Mouse (Mus musculus): ENCODE measurements around the gene Axdnd1. TPM values are rescaled to one million over a fixed set of nuclear protein-coding genes. Genes with fewer than 3 reads are reported as not detected.
A peak's percentile ranks its signal among the peaks of the same experiment; 100 is the strongest.
"Not testable (repeated sequence)": the region's sequence is repeated elsewhere in the genome, so short reads cannot be mapped to it uniquely, and the experiment has no call there.

Axdnd1 gene
- total RNA-seq, 2 experiments from 2014 or later: 0.41 to 0.86 TPM

- DNase-seq (ENCODE audit: low spot score in 2 of 2): no peak
- intact Hi-C loops (cut with DNase I): loop anchor here (5.0 kb wide), 1 partner anchor 47 kb away; no protein-coding TSS in a partner anchor
These were observed 70.5 kb downstream of the Axdnd1 start for GRCm38 (mm10) chr1:156350441-156350840.

DNA sequence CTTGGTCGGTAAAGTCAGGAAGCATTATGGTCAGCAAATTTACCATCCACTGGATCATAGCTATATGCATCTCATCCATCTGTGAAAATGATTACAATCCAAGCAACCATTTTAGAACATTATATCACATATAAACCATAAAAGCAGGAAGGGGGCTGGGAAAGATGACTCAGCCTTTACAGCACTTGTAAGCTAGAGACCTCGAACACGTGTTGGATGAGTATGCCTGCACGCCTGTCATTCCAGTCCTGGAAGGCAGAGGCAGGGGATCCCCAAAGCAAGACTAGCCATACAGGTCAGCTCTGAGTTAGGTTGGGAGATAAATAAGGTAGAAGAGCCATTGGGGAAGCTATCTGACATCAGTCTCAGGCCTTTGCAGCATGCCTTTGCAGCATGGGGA is 71.9 kb downstream of the Axdnd1 start:
- intact Hi-C loops (cut with DNase I): no loop called here

DNA sequence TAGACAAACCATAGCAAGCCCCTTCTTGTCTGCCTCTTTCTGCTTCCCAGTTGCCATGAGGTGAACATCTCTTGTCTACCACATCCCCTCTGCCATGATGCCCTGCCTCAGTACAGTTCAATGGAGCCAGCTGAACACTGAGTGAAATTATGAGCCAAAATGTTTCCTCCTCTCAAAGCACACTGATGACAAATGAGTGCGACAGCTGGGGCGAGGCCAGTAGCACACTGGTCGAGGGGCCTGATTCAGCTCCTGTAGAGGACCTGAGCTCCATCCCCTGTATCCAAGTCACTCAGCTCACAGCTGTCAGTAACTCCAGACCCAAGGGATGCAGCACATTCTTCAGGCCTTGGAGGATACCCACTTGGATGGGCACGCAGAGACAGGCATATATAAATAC is 75.3 kb downstream of the Axdnd1 start:
- no peak for DNase-seq (ENCODE audit: low spot score in 2 of 2)

More for the DNA sequence above, 71.9 kb downstream of the Axdnd1 start:
- no peak for DNase-seq (ENCODE audit: low spot score in 2 of 2)

DNA sequence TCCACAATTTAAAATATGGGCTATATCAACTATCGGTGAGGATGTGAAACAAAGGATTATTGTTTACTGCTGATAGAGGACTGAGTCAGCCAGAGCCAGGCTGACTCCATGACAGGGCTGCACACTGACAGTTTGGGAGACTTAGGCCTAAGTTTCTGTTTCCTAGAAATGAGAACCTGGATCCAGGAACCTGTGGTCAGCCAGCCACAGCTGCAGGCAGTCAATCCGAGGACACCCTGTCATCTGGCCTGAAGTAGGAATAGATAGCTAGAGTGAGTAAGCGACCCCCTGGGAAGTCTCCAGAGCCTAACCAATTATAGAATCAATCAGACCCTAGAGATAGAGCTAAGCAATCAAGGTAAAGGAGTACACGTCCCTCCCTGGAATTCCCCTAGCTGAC is 76.5 kb downstream of the Axdnd1 start:
- intact Hi-C loops (cut with DNase I): no loop called here
- no peak for DNase-seq (ENCODE audit: low spot score in 2 of 2)

More for the DNA sequence above, 75.3 kb downstream of the Axdnd1 start:
- intact Hi-C loops (cut with DNase I): no loop called here

DNA sequence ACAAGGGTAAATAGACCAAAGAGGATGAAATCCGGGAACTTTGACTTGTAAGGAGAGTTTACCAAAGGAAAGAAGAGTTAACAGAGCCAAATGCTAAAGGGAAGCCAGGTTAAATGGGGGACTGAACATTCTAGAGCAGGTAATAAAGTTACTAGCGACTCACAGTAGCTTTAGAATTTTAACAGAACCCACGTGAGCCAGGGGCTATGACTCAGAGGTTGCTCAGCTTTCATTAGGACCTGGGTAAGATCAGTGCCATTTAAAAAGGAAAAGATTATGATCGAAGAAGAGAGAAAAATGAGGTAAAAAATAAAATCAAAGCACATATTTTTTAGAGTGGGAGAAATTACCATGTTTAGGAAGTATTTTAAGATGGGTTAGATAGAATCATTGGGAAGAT is 80.1 kb downstream of the Axdnd1 start:
- DNase-seq (ENCODE audit: low spot score in 2 of 2): no peak
- intact Hi-C loops (cut with DNase I): no loop called here

DNA sequence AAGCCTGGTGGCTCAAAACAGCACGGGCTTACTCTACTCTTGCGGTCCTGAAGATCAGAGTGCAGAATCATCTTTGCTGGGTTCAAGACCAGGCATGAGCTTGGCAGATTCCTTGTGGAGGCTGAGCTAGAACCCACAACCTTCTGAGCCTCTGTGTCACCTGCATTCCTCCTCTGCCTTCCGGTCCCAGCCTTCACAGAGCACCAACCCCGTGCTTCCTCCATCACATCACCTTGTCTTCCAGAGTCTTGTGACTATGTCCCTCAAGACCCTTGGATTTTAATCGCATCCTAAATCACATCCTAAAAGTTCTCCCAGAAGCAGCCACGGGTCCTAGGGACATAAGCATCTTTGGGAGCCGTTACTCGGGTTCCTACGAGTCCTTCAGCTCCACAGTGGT is 97.8 kb downstream of the Axdnd1 start:
- DNase-seq (ENCODE audit: low spot score in 2 of 2): no peak
- intact Hi-C loops (cut with DNase I): no loop called here

GRCm38 (mm10) chr1:156310630-156311029 is 110.3 kb downstream of the Axdnd1 start, which contains the start of gene Nphs2:
TSS of gene Nphs2 (plus strand) at chr1:156310727.
- no peak for DNase-seq (ENCODE audit: low spot score in 2 of 2)
- intact Hi-C loops (cut with DNase I): no loop called here

DNA sequence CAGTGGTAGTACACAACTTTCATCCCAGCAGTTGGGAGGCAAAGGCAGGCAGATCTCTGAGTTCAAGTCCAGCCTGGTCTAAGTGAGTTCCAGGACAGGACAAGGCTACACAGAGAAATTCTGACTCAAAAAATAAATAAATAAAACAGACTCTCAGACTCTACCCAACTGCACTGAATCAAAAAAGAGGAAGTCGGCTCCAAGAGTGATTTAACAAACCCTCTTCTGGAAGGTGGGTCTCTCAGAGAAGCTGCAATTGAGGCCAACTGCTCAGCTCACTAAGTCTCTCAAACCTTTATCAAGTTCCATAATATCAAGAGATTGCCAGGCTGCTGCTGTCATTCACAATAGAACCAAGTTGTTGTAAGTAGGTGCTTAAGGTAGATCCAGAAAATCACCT is 112.4 kb downstream of the Axdnd1 start:
- DNase-seq (ENCODE audit: low spot score in 2 of 2): no peak
- intact Hi-C loops (cut with DNase I): no loop called here

DNA sequence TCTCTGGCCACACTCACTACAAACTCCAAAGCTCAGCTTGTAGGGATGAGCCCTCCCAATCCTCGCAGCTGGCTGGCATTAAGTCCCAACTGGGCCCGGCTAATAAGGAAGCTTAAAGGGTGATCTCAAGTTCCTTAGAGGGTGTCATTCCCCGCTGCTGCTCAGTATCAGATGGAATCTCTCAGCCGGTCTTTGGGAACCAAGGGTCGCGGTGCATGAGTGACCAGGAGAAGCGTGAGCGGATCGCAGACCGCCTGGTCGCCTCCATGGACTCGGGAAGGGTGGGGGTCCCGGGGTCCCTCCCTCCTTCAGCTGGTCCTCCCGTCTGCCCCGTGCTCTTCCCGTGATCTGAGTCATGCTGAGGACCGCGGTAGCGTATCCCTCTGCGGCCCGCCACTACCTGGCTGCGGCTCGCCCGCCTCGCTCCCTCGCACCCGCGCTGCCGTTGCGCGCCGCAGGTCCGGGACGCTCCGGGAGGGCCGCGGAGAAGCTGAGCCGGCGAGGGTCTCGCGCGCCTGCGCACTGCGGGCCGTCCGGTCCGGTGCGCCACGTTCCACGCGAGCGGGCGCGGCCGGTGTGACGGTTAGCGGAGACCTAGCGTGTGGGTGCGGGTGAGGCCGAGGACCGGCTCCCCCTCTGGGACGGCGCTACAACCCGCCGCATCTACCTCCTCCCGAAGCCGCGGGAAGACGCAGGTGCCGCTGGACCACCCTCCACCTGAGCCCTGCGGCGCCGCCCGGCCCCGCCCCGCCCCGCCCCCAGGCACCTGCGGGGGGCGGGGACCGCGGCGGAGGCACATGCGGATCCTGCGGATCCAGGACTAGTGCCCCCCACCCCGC is 117.8 kb downstream of the Axdnd1 start, which contains the start of gene Tdrd5:
Gene Tdrd5, minus strand, starts transcription at position 754 of the 839 bp plus-strand sequence.
- intact Hi-C loops (cut with DNase I): no loop called here
- DNase-seq (ENCODE audit: low spot score in 2 of 2): peak; percentile 61 to 77

- intact Hi-C loops (cut with DNase I): no loop called here
- DNase-seq (ENCODE audit: low spot score in 2 of 2): no peak
These were observed 130.9 kb downstream of the Axdnd1 start for GRCm38 (mm10) chr1:156290016-156290415.

GRCm38 (mm10) chr1:156289222-156289587 is 131.8 kb downstream of the Axdnd1 start:
- DNase-seq (ENCODE audit: low spot score in 2 of 2); intact Hi-C loops (cut with DNase I): not testable (repeated sequence)

DNA sequence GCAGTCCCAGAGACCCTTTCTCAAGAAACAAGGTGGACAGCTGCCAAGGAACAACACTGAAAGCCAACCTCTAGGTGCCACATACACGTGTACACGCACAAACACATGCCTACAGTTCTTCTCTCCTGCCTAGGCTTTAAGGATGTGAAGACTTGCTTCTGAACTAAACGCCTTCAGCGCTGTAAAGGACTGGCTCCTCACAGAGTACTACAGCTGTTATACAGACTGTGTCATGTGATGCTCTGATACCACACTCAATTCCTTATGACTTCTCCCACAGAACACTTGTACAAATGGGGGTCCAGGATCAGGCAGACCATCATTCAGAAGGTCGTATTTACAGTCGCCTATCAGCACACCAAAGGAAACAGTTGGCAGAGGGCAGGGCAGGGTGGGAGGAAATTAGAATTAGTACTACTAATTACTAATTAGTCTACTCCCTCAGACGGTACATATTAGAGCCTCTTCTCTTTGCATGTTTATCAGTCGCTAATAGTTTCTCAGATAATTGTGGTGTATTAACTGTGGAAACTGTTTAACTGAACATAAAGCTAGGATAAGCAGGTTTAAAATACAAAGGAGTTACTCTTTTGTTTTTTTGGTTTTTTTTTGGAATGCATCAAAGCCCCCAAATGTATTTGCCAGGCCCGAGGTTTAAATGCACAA is 132.3 kb downstream of the Axdnd1 start:
- intact Hi-C loops (cut with DNase I): no loop called here
- no peak for DNase-seq (ENCODE audit: low spot score in 2 of 2)

DNA sequence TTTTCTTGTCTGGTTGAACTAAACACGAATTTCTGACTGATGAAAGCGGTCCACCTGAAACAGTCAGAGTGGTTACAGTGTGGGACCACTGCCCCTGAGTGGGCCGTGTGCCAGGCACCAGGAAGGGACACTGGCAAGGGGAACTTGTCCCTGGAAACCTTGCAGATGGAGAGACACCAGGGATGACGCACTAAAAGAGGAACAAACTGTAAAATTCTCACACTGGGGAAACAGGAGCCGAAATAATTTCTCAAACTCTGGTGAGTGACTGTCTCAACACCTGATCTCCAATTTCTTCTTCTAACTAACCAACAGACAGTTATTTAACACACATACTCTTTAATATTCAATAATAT is 135.4 kb downstream of the Axdnd1 start:
- DNase-seq (ENCODE audit: low spot score in 2 of 2): no peak
- intact Hi-C loops (cut with DNase I): no loop called here

DNA sequence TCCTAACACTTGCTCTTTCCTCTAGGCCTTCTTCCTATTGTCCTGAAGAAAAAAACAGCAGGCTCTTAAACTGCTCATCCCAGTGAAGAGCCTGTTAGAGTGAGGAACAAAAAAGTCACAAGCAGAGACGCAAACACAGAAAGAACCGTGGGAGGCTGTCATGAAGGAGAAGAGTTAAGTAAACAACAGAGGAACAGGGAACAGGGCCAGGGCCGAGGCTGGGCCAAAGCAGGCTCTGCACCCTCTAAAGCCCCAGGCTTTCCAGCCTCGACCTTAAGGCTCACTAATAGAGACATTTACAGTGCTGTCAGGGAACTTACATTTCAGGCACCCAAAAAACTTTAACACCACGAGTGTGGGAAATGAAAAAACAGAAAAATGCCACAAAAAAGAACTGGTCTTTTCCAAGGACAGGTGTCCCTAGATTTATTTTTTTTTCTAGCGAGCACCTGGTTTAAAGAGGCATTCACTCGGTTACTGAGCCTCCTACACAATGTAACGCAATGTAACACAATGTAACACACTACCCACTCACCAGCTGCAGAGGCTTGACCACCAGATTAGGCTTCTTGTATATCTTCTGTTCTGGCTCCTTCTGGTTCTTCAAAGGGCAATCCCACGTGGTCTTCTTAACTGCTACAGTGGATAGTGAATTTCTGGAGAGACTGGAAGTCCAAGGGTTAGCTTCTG is 136.0 kb downstream of the Axdnd1 start:
- peak; percentile 29 to 30 for DNase-seq (ENCODE audit: low spot score in 2 of 2)
- intact Hi-C loops (cut with DNase I): no loop called here

DNA sequence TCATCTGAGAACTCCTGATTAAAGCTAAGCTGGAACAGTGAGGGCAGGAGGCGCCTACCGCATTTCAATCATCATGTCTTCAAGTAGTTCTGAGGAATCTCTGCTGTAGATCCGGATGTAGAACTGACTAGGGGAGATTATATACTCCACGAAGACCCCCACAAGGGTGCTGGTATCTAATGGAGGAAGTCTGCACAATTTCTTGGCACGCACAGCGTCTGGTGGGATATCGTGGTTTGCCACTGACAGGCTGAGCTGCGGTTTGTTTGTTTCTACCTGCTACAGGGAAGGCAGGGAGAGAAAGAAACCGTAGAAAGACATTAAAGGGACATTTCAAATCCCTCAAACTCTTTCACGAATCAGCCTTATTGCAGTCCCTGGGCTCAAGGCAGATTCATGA is 136.8 kb downstream of the Axdnd1 start:
- DNase-seq (ENCODE audit: low spot score in 2 of 2): no peak
- intact Hi-C loops (cut with DNase I): no loop called here

DNA sequence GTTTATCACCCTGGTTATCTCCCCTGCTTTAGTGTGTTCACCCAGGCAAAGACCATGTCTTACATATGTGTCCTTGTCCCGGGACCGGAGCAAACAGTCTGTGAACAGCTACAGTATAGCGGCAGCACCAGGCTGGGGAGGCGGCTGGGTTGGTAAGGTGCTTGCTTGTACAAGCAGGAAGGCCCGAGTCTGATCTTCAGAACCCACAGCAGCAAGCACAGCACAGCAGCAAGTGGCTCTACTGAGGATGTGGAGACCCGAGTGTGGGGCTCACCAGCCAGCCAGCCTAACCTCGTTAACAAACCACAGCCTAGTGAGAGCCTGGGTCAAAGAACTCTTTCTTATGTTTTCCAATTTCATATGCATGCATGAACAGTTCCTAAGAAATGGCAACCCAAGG is 140.8 kb downstream of the Axdnd1 start:
- intact Hi-C loops (cut with DNase I): no loop called here
- no peak for DNase-seq (ENCODE audit: low spot score in 2 of 2)

DNA sequence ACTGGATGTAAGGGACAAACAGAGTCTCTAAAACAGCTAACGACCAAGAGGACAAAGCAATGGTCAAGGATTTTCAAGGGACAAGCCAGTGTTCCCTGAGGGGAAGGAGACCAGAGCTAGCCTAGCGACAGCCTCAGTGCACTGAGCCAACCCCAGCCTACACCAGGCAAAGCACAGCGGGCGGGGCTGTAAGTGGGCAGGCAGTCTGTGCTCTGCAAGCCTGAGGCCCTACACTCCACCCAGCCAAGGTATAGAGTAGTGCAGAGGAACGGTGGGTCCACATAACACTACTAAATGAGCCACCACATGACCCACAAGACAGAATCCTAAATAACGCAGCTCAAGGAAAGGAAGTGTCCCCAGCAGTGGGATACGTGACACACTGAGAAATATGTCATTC is 147.3 kb downstream of the Axdnd1 start:
- DNase-seq (ENCODE audit: low spot score in 2 of 2): no peak
- intact Hi-C loops (cut with DNase I): no loop called here

Measured in left cerebral cortex, postnatal 36 days (tissue).